Mouse (Mus musculus): ENCODE data around the gene Parp4.

Gene Parp4

DNA sequence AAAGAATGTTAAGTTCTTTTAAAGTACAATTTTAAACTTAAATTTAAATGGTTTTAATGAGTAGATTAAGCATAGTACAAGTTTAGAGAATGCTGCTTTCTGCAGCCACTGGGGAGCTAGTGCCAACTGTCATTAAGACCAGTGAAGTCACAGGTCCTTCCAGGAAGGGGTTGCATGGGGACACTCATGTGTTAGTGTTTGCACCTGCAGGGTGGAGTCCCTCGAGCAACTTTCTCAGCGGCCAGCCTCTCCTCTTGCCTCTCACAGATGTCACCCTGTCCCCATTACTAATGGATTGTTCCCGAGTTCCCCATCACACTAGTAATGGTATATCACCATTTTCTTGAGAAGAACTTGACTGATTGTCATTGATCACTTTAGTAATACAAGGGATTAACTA is 37.8 kb downstream of the Parp4 start:
- no peak for DNase-seq (ENCODE audit: low spot score in 2 of 2)

DNA sequence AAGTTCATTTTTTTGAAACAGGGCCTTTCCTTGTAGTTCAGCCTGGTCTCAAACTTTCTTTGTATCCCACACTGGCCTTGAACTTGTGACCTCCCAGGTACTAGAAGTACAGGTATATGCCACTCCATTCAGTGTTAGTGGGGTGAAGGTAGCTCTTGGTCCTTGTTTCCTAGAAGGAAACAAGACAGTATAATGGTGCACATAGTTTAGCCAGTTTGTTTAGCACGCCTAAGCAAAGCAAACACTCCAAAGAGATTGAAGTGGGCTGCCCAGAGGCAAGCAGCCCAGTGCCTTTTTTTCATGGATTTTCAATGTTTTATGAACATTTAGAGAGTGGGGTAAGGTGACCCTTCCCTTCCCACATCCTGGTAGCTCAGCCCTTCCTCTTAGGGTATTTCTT is 42.1 kb downstream of the Parp4 start:
- DNase-seq (ENCODE audit: low spot score in 2 of 2): no peak

DNA sequence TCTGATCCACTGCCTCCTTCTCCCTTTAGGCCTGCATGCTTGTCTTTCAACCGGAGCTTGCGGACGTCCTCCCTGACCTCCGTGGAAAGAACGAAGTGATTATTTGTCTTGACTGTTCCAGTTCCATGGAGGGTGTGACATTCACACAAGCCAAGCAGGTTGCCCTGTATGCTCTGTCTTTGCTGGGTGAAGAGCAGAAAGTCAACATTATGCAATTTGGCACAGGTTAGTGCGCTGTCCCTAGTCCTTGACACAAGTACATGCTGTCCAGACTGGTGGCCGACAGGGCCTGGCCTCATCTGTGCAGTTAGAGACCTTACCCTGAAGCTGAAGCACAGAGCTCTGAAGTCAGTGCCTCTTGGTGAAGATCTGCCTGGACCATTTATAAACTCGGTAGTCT is 45.0 kb downstream of the Parp4 start:
- no peak for DNase-seq (ENCODE audit: low spot score in 2 of 2)

DNA sequence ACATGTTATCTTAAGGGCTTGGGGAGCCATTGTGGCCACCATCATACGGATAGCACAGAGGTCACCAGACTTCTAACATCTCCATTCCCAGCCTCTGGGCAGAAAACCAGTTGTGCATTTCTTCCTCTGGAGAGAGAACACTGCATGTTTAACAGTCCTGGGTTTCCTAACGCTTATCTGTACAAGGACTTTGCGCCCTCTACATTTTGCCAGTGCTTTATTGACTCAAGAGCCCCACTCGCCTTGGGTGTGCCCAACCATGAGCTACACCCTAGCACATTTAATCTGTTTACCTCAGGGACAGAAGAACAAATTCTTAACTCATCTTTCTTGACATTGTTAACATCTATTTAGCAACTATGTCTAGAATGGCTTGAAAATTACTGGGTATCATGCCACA is 50.8 kb downstream of the Parp4 start:
- DNase-seq (ENCODE audit: low spot score in 2 of 2): no peak

DNA sequence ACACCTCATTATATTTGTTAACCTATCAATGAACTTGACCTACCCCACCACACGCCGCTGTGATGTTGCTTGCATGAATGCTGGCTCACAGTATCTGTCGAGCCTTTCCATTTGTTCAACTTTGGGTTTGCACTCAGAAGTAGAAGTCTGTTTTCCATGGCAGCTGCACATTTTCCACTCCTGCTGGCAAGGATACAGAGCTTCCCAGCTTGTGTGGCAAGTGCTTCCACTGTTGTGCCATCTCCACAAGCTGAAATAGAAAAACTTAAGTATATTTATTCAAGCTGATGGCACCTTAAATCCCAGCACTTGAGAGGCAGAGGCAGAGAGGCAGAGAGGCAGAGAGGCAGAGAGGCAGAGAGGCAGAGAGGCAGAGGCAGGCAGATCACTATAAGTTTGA is 52.9 kb downstream of the Parp4 start:
- no peak for DNase-seq (ENCODE audit: low spot score in 2 of 2)

DNA sequence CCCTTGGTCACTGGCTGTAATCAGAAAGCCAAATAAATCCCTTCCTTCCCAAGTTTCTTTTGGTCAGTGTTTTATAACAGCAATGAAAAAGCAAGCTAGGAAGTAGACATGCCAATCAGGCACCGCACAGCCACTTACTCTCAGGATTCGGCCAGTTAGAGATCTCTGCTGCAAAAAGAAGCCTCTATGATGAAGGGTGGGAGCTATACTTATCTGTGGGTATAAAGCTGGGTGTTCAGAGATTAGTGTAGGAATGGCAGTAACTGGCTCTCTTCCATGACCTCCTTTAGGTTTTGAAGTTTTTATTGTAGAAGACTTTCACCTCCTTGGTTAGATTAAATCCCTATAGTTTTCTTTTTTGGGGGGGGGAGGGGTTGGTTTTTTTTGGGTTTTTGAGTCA is 55.7 kb downstream of the Parp4 start:
- no peak for DNase-seq (ENCODE audit: low spot score in 2 of 2)

DNA sequence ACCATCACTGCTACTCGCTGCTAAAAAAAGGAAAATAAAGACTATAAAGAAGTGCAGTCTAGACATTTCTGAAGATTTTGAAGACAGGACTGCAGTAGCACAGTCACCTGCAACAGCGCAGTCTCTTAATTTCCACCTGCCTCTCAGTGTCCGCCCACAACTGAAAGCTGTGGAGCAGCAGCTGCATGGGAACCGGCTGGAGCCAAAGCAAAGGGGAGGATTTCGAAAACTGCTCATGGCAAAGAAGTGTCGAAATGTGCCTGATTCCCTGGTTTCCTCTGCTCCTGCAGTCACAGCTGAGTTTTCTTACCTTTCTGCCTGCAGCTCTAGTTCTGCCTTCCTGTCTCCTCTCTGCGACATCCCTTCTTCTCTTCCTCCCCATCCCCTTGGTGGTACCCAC is 71.8 kb downstream of the Parp4 start:
- no peak for DNase-seq (ENCODE audit: low spot score in 2 of 2)

DNA sequence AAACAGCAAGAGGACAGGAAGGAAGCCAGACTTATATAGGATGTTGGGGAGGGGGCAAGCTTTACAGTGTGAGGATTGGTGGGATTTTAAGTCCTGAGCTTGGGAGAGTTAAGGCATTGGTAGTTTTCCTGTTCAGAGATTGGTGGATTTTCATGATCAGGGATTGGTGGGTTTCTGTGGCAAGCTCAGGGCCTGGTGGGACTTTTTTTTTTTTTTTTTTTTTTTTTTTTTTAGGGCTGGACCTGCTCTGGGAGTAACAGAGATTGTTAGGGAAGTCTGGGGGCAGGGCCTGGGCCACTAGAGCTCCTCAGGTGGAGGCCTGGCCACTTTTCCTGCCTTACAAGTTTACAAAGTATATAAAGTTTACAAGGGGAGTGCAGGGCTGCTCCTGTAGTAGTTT is 74.0 kb downstream of the Parp4 start:
- DNase-seq (ENCODE audit: low spot score in 2 of 2): no peak

DNA sequence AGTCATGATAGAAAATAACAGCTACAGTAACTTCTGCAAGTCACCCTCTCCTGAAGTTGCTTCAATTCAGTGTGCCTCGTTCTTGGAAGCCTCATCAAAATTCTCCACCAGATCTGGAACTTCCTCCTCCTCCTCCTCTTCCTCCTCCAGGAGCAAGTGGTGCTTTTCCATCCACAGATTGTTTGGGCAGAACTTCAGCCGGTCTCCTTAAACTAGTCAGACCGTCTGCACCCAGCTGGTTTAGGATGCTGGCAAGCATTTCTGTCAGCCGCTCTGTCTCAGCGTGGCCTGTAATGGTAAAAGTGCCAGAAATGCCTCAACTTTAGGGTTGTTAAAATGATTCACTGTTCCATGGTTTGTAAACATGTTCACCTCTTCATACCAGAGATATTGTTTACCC is 90.2 kb downstream of the Parp4 start:
- no peak for DNase-seq (ENCODE audit: low spot score in 2 of 2)

DNA sequence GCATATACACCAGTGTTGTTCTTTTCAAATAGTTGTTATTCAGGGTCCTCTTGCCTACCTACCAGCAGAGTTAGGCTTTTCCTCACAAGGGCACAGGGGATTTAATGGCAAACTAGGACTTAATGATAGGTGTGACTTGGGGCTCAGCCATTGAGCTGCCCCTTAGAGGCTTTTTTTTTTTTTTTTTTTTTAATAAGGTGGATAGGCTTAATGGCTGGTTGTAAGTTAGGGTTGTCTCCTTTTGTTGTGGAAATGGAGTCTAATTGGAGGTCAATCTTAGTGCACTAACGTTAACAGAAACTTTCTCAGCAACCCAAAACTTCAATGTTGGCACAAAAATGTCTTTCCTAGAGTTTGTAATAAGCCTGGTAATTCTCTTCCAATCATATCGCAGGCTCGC is 91.5 kb downstream of the Parp4 start:
- no peak for DNase-seq (ENCODE audit: low spot score in 2 of 2)

DNA sequence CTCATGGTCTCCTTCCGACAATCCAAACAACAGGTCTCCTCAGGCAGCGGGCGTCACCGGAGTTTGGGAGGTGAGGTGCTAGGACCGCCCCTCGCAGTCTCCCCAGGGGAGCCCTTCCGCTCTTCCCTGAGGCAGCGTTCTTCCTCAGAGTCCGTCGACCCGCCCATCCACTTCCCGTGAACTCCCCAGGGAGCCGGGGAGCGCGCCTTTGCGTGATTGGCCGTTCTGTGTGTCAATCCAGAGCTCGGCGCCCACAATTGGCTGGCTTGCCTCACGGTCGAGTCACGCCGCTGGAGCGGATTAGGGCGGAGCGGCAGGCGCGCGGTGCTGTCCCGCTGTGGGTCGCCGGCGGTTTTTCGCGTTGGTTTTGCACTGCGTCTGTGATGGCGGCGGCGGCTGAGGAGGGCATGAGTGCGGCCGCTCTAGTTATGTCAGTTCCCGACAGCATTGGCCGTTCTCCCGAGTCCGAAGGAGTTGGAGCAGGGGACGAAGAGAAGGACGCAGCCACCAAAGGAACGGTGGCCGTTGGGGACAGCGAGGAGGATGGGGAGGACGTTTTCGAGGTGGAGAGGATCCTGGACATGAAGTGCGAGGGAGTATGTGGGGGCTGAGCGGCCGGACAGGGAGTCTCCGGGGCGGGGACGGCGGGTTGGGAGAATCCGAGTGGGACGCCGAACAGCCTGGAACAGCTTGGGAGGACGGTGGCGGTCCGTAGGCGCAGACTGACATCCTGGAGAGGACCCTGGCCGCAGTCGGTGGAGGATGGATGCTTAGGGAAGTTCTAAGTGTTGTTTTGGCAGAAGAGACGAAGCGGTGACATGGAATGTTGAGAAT is 92.8 kb downstream of the Parp4 start, which contains the start of gene Mphosph8:
TSS of gene Mphosph8 (plus strand) at position 280 of the 834 bp plus-strand sequence.
- peak; percentile 97 to 99 for DNase-seq (ENCODE audit: low spot score in 2 of 2)

DNA sequence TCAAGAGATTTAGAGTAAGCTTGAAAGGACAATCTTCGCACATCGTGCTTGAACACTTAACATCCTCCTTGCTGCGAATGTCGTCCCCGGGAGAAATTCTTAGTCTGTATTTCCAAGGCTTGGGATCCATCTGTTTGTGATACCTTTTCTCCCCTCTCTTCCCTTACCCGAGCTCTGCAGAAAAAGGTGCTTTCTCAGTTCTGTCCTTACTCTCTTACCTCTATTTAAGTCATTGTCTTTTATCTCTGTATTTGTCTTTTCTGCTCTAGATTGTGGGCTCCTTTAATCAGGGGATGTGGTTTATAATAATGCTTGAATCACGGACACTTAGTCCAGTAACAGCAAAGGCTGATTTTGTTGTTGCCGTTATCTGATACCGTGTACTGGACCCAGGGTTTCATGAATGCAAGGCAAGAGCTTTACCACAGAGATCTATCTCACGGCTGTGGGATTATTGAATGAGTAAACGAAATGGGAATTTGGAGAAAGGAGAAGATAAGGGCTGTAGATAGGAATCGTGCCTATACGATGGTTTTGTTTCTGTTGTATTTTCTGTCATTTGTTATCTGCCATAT is 93.7 kb downstream of the Parp4 start:
- no peak for DNase-seq (ENCODE audit: low spot score in 2 of 2)

DNA sequence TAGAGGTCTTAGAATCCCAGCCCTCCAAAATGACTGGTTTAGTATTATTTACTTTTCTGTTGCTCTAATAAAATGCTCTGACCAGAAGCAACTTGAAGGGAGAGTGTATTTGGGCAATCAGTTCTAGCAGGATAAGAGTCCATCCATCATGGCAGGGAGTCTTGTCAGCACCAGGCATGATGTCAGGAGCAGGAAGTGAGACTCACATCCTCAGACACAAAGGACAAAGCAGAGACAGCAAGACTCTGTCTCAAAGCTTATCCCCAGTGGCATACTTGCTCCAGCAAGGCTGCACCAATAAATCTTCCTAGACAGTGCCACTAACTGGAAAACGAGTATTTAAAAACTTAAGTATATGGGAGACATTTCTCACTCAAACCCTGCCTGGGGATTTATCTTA is 110.0 kb downstream of the Parp4 start:
- no peak for DNase-seq (ENCODE audit: low spot score in 2 of 2)

DNA sequence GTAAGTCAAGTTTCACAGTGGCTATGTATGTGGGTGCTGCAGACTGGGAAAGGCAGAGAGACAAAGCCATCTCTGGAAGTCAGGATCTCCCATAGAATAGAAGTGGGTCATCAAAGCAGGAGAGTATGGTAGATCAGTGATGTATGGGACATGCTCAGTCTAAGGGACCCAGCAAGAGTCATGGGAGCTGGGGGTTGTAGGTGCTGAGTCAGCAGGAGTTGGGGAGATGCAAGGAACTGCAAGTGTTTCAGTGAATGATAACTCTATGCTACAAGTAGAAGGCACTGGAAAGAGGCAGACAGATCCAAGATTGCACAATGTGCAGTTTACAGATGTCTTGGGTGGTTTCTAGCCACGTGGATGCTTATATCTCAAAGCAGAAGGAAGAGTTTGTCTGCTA is 113.7 kb downstream of the Parp4 start:
- DNase-seq (ENCODE audit: low spot score in 2 of 2): no peak

DNA sequence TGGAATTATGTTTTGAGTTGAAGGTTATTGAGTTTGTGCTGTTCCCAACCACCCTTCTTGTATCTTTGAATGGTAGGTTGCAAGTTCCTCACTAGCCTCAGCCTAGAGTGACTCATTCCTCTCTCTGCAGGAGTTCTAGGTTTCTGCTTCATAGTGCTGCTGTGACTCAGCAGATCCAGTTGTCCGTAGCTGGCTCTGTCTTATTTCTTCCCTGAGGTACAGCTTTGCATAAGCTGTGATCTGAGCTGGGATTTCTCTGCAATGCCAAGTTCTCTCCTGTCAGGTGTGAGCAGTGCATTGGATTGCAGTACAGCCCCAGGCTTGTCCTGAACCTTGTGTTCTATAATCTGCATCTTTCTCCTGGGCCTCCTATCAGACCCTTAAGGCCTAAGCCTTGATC is 114.3 kb downstream of the Parp4 start:
- DNase-seq (ENCODE audit: low spot score in 2 of 2): no peak

DNA sequence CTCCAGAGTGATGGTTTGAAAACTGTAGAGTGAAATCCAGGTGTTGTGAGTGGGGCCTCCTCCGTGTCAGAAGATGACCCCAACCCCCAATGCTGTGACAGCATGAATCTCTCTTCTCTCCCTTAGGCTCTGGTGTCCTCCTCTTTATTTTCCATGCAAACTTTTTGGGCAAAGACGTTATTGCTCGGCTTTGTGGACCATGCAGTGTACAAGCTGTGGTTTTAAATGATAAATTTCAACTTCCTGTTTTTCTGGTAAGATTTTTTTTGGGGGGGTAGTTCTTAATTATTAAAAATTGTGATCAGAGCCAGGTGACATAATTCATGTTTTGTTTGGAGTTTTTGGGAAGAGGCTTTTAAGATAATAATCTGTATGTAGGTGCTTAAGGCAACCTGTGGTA is 120.1 kb downstream of the Parp4 start:
- no peak for DNase-seq (ENCODE audit: low spot score in 2 of 2)

DNA sequence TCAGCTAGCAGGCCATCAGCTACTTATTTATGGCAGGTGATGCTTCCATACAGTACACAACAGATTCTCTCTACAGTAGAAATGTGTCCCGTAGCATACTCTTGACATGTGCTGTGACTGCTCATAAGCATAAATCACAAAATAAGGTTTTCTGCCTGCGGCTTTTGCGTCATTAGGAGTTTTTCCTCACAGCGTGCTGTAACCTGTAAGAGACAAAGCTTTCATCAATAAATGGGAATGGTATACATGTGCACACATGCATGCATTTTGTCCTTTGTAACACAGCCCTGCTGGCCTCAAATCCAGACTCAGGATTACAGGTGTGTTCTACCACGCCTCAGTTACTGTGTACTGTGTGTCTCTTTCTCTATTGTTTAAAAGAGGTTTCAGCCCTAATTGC is 122.4 kb downstream of the Parp4 start:
- no peak for DNase-seq (ENCODE audit: low spot score in 2 of 2)

DNA sequence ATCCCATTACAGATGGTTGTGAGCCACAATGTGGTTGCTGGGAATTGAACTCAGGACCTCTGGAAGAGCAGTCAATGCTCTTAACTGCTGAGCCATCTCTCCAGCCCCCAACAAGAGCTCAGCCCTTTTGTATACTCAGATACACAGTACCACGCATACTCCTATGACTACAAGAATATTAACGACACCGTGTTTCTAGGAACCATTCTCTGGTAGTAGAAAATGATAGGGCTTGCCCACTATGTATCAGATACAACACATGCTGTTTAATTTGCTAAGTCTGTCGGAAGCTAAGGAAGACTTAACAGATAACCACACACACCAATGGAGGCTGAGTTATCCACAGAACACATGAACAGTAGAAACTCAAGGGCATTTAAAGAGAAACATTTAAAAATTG is 127.2 kb downstream of the Parp4 start:
- no peak for DNase-seq (ENCODE audit: low spot score in 2 of 2)

DNA sequence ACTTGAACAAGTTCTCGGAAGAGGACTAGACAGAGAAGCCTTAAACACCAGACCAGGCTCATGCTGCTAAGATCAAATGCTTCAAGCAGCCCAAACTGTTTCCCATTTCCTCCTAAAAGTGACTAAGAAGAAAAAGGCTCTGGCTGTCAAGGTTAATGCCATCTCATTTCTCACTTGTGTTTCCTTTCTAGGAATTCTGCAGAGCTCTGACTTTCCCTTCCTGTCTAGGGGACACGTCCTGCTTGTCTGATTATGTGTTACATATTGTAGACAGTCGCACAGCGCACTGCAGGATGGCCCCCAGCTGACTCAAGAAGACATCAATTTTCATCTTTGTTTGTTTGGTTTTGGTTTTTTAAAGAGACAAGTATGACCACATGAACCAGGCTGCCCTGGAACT is 130.3 kb downstream of the Parp4 start:
- DNase-seq (ENCODE audit: low spot score in 2 of 2): no peak

Data from thymus, postnatal 10 days (tissue).